Comparison of ENCODE assay signal across 17 mouse cellular contexts in the genomic region with DNA sequence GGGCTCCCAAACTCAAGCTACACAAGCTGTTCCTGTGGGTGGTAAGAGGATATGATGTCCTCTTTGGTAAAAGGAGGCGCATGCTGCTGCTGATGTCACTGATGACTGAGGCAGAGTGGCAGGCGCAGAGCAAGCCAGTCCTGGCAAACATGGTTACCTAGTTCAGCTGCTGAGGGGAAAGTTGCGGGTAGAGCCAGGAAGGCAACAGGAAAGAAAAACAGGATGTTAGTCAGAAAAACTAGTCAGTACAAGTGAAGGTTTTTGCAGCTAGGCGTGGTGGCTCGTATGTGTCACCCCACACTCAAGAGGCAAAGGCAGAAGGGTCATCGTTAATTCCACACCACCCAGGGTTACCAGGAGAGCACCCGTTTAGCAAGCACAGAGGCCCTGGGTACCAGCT. TPM values are rescaled to one million over a fixed set of nuclear protein-coding genes. Genes with fewer than 3 reads are reported as not detected.
DNase-seq lines count a peak whose midpoint lies in the region; ATAC-seq and TF ChIP-seq lines count a peak whose summit lies in the region.
"Had no signal": no experiment of that assay in that cellular context is flagged by ENCODE, and none has a peak within 500 bp of the region (broad histone marks: within the 10 kb centered on the region; RNA-seq: fewer than 3 reads in every experiment).

No protein-coding gene starts in this region.

- peaks cover 61% of the 10 kb centered on the region for H3K36me3 ChIP-seq in heart, embryonic 12.5 days
- H3K36me3 ChIP-seq in midbrain, embryonic 15.5 days (replicated peaks): peaks cover 4% of the 10 kb centered on the region; the same call in 1 of the 2 replicates

- WGBS in heart, embryonic 12.5 days: 74% methylated on average over 7 of the region's 7 CpGs
- WGBS in midbrain, embryonic 15.5 days: 95% methylated on average over 7 of the region's 7 CpGs

- peak; percentile 92 for DNase-seq in heart, adult 11 months
- peak; percentile 61 for DNase-seq in 3T3-L1 (ENCODE audit: low read depth, low spot score)
- DNase-seq in monocyte, adult 2 months (ENCODE audit: low read depth in 1 of 2, low spot score in 2 of 2): peak; percentile 37 to 45
- no peak for DNase-seq in adrenal gland, postnatal 10 days
- no peak for DNase-seq in kidney, postnatal 14 days
- DNase-seq: cerebellum, adult 11-12 months; forebrain, postnatal 0 days; gastrocnemius, postnatal 25 days; kidney, adult 2 months; right cerebral cortex, postnatal 14 days had no signal

- no peaks in the 10 kb centered on the region for H3K27me3 ChIP-seq in heart, embryonic 12.5 days (replicated peaks)
- H3K27me3 ChIP-seq in midbrain, embryonic 15.5 days (replicated peaks): no peaks in the 10 kb centered on the region
- H3K27me3 ChIP-seq: heart, embryonic 15.5 days had no signal

- H3K27ac ChIP-seq in heart, embryonic 12.5 days (ENCODE audit: poor library complexity, severe bottlenecking): no peak overlapping the region
- peak overlapping the region; percentile 35 for H3K27ac ChIP-seq in bone marrow macrophage, adult 2 months (ENCODE audit: insufficient read depth, low read depth, low read length)
- H3K27ac ChIP-seq in midbrain, embryonic 15.5 days: no peak overlapping the region
- H3K27ac ChIP-seq: heart, embryonic 15.5 days; hindbrain, embryonic 14.5 days had no signal

- no peaks in the 10 kb centered on the region for H3K9me3 ChIP-seq in heart, embryonic 12.5 days (replicated peaks)
- no peaks in the 10 kb centered on the region for H3K9me3 ChIP-seq in midbrain, embryonic 15.5 days
- H3K9me3 ChIP-seq: heart, embryonic 15.5 days had no signal

- H3K4me1 ChIP-seq in heart, embryonic 12.5 days (replicated peaks): no peaks in the 10 kb centered on the region
- H3K4me1 ChIP-seq in bone marrow macrophage, adult 2 months (ENCODE audit: control insufficient read depth, insufficient read depth, low read length): peaks cover 9% of the 10 kb centered on the region
- no peaks in the 10 kb centered on the region for H3K4me1 ChIP-seq in midbrain, embryonic 15.5 days
- H3K4me1 ChIP-seq: heart, embryonic 15.5 days had no signal

- no peak overlapping the region for H3K9ac ChIP-seq in heart, embryonic 12.5 days
- H3K9ac ChIP-seq in midbrain, embryonic 15.5 days: no peak overlapping the region
- H3K9ac ChIP-seq: forebrain, postnatal 0 days; heart, embryonic 15.5 days; hindbrain, embryonic 14.5 days had no signal

- ATAC-seq in heart, embryonic 12.5 days (ENCODE audit: insufficient number of reproducible peaks, low FRiP score): no peak
- no peak for ATAC-seq in midbrain, embryonic 15.5 days (replicated peaks)
- ATAC-seq: forebrain, postnatal 0 days had no signal

- no peak for TF ChIP-seq CTCF in bone marrow macrophage, adult 2 months (IDR thresholded peaks at IDR 0.05; ENCODE audit: low read depth, low read length)

- no peak for TF ChIP-seq POLR2A in bone marrow macrophage, adult 2 months (IDR thresholded peaks at IDR 0.05; ENCODE audit: borderline replicate concordance, low read depth, low read length)

- no peak overlapping the region for H3K4me2 ChIP-seq in heart, embryonic 12.5 days
- no peak overlapping the region for H3K4me2 ChIP-seq in midbrain, embryonic 15.5 days
- H3K4me2 ChIP-seq: heart, embryonic 15.5 days; hindbrain, embryonic 14.5 days had no signal

- H3K4me3 ChIP-seq in heart, embryonic 12.5 days: no peak overlapping the region
- no peak overlapping the region for H3K4me3 ChIP-seq in bone marrow macrophage, adult 2 months (ENCODE audit: insufficient read depth, low read length)
- no peak overlapping the region for H3K4me3 ChIP-seq in midbrain, embryonic 15.5 days
- H3K4me3 ChIP-seq: heart, embryonic 15.5 days had no signal

RNA-seq across cellular contexts. Expression of a gene that starts 43.3 kb away (rescaled TPM):
- 34.8 and 43.1 TPM in 2 replicates for polyA plus RNA-seq in heart, embryonic 12.5 days (2016; fragmentation: Nextera tagmentation; extraction: Ambion mirVana)
- 20.0 and 24.9 TPM in 2 replicates for polyA plus RNA-seq in bone marrow macrophage, adult 2 months (2012; ENCODE audit: insufficient read depth, insufficient read length, missing spikeins)
- 10 to 100 TPM; 35.4 to 38.9 TPM for total RNA-seq in adrenal gland, postnatal 10 days (2021)
- 62.8 and 65.8 TPM in 2 replicates for polyA plus RNA-seq in midbrain, embryonic 15.5 days (2015; fragmentation: Nextera tagmentation; extraction: Ambion mirVana)

RNA-seq across cellular contexts. Expression of a gene that starts 46.8 kb away (rescaled TPM):
- 0.42 and 0.67 TPM in 2 replicates for polyA plus RNA-seq in heart, embryonic 12.5 days (2016; fragmentation: Nextera tagmentation; extraction: Ambion mirVana)
- 6.0 and 6.5 TPM in 2 replicates for polyA plus RNA-seq in bone marrow macrophage, adult 2 months (2012; ENCODE audit: insufficient read depth, insufficient read length, missing spikeins)
- total RNA-seq in adrenal gland, postnatal 10 days (2021): 1 to 10 TPM; 1.4 to 1.5 TPM
- polyA plus RNA-seq in midbrain, embryonic 15.5 days (2015; fragmentation: Nextera tagmentation; extraction: Ambion mirVana): 0.31 and 0.36 TPM in 2 replicates
- total RNA-seq: forebrain, postnatal 0 days; left cerebral cortex, postnatal 10 days had no signal
- polyA plus RNA-seq: C2C12 had no signal

Comparison
In these comparisons a context has a peak if more than half of its experiments do, and no peak if none do; other contexts are left out.
1. DNase-seq: peak in heart, adult 11 months (single experiment), 3T3-L1 (single experiment) and monocyte, adult 2 months (2 of 2); none in adrenal gland, postnatal 10 days (single experiment) and kidney, postnatal 14 days (single experiment).